Mouse (Mus musculus) NIH3T3 (cell line): ENCODE data around the gene Aldh3a1.
"Not testable (repeated sequence)": the region's sequence is repeated elsewhere in the genome, so short reads cannot be mapped to it uniquely, and the experiment has no call there.

Experiments used
- DNase-seq: peaks from one replicate; pipeline ENCODE4 v3.0.0-alpha.2; 2012; ENCODE audit warnings: low read depth

Gene Aldh3a1

DNA sequence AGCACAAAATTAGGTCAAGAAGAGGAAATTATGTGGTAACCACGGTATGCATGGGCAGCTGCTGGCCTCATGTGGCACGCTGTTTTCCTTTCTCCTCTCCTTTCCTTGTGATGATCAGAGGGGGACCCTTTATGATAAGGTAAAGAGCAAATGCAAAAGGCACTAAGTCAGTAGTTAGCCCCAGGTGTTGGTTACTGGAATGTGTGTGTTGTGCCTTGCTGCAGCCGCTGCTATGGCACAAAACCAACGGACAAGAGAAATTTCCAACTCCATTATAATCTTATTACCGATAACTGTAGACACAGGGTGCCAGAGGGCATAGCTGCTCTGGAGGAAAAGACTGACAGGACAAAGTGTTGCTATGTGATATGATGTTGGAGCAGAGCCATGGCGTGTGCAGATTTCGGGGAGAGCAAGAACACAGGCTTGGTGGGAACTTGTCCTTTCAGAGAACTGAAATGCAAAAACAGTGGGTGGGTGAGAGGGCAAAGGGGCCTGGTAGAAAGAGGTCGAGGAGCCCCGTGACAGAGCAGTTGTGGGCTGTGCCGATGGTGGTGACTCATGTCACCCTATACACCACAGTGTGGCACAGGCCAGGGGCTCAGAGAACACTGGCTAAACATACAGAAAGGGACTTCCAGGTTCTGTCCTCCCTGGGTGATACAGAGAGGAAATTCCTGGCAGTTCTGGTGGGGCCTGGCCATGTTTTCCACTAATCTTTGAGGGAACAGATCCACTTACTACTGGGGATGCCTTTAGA is at the start of gene Aldh3a1:
Gene Aldh3a1 (plus strand): TSS at position 51 of the 760 bp plus-strand sequence.
- no peak for DNase-seq

DNA sequence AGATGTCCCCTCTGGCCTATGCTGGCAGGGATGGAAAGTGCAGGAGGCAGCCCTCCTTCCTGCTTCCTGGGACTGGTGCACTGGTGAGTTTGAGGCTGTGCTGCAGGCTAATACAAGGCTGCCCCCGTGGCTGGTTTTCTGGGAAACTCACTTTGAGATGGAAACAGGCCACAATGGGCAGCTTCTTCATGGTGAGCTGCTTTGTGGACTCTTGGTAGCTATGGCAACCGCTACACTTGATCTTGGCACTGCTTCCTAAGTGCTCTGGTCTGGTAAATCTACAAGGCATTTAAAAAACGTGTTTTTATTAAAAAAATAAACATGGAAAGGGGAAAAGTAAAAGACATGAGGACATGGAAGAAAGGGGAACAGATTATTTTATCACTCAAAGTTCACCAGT is 49.2 kb upstream of the Aldh3a1 start:
- DNase-seq = no peak

DNA sequence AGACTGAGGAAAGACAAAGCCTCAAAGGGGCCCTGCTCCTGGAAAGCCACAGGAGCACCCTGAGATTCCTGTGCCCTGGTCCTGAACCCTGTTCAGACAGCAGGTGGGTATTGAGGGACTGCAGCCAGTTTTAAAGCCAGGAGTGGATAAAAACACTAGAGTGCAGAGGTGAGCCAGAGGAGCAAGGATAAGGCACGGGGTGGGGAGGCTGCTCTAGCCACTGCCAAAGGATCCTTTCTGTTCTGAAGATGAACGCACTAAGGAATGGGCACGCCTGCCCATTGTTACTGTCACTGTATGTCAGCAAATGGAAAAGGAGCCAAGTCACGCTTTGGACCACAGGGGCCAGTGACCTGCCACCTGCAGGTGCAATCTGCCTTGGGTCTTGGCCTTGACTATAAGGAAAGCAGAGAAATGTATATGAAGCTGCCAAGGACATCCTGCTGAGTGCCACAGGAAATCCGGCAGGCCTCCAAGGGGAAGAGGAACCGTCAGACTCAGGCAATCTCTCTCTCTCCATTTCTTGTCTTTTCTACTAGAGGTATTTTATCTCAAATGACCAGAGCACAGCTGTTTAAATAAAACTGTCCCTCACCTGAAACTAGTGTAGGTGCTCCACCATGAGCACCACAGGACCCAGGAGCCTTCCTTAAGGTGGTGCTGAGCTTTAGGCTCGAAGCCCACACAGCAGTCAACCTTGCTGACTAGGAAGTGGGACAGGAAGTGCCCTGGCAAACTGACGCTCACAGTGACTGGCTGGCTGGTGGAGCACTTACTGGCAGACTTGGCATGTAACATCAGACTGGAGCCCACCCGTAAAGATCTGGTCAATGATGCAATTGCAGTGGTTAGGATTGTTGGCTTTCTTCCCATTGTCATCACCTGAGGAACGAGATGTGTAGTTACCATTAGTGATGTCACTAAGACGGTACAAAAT is 47.3 kb upstream of the Aldh3a1 start:
- no peak for DNase-seq

DNA sequence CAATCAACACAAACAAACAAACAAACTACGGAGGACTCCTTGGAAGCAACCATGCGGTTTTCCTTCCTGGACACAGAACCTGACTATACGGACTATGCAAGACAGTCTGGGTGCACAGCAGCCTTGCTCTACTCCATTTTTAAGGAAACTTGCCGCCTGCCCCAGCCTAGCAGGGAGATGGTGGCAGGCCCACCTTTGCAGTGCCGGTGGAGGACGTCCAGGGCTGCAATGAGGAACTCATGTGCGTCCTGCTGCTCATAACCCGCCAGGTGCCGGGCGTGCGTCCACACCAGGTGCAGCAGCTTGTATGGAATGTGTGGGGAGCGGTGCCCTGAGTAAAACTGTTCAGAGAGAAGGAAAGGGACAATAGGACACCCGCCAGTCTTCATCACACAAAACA is 46.2 kb upstream of the Aldh3a1 start:
- no peak for DNase-seq

DNA sequence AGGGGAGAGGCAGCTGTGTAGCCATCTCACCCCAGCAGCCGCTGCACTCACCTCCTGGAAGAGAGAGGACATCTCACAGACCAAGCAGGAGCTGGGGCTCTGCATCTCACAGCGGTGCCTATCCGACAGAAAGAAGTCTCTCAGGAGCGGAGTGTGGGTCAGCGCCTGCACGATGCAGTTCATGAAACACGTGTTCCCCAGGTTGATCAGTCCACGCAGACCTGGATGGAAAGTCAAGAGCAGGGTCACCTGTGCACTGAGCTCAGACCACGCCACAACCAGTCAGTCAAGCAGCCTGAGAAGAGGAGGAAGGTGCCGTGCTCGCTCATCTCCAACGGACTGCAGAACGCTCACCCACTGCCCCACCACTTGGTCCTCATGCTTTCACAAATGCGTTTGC is 44.6 kb upstream of the Aldh3a1 start:
- DNase-seq = no peak

DNA sequence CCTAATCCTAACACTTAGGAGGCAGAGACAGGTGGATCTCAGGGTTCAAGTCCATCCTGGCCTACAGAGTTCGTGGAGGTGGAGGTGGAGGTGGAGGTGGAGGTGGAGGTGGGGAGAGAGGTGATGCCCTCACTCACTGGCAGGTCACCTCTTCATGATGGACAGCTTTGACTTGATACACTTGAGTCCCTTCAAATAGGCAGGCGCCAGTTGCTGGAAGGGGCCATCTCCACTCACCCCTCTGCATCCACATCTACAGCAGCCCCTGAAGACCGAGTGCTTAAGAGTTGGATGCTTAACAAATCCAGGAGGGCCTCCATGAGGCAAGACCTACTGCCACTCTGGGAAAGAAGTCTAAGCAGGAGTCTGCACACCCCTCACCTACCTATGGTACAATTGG is 44.0 kb upstream of the Aldh3a1 start:
- no peak for DNase-seq

DNA sequence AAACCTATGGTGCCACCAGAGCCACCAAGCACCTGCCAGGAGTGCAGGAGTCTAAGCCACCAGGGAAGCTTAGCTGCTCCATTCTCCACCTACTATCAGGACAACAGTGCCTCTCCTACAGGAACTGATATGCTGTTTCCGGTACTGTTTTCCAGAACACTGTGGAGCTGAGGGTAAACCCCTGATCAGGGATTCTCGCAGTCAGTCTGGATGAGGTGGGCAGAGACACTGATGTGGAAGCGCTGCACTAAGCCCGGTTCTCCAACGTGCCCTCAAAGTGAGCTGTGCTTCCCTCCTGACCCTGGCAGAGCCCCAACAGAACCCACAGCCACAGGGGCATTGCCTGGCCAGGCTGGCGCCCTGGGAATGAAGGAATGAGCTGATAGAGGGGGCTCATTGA is 43.0 kb upstream of the Aldh3a1 start:
- DNase-seq = no peak

DNA sequence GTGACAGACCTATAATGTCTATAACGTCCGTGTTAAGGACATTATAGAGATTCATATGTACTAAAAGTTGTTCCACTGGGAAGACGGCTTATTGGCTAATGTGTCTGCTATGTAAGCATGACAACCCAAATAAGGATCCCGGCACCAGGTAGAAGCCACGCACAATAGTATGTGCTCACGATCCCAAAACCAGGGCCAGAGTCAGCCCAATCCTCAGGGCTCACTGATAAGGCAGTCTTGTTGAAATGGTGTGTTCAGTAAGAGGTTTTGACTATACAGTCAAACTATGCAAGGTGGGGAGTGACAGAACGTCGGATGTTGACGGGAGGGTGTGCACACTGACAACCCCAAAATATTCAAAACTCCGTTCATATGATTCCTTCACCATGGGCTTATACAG is 42.5 kb upstream of the Aldh3a1 start:
- DNase-seq = no peak

DNA sequence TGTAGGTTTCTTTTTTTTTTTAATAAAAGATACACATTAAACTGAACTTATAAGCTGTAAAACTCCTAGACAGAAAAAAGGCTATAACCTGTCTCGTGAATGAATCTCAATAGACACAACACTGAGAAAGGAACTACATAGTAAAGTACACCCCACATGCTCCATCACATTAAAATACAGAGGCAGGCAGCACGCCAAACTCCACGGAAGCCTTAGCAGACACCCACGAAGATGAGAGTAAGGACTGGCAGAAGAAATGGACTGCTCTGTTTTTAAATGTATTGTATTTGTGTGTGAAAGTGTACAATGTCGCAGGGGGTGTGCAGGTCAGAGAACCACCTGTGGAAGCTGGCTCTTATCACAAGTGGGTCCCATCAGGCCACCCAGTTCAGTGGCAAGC is 37.2 kb upstream of the Aldh3a1 start:
- no peak for DNase-seq

DNA sequence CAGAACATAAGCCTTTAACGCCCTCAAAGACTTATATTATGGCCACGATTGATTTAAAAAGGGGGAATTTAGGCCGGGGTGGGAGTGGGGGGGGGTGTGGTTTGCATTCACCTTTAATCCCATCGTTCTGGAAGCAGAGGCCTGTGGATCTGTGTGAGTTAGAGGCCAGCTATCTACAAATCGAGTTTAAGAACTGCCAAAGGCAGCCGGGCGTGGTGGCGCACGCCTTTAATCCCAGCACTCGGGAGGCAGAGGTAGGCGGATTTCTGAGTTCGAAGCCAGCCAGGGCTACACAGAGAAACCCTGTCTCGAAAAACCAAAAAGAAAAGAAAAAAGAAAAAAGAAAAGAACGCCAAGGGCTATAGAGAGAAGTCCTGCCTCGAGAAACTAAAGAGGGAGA is 33.9 kb upstream of the Aldh3a1 start:
- DNase-seq = peak; percentile 15

DNA sequence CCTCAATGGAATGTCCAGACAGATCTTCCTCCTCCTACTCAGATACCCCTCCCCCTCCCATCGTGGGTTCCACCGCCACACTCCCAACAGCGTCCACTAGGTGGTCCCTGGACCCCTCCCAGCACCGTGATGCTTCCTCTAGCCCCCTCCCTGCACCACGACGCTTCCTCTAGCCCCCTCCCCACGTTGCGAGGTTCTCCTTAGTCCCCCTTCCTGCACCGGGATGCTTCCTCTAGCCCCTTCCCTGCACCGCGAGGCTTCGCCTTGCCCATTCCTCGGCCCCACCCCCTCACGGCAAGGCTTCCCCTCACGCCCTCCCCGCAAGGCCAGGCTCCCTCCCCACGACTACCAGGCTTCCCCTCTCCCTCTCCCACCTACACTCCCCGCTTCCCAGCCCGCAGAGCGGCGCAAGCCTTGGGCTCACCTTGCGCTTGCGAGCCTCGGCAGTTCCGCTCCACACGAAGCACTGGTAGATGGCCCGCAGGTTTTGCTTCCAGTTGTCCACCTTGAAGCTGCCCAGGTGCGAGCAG is 33.0 kb upstream of the Aldh3a1 start:
- peak; percentile 80 for DNase-seq

DNA sequence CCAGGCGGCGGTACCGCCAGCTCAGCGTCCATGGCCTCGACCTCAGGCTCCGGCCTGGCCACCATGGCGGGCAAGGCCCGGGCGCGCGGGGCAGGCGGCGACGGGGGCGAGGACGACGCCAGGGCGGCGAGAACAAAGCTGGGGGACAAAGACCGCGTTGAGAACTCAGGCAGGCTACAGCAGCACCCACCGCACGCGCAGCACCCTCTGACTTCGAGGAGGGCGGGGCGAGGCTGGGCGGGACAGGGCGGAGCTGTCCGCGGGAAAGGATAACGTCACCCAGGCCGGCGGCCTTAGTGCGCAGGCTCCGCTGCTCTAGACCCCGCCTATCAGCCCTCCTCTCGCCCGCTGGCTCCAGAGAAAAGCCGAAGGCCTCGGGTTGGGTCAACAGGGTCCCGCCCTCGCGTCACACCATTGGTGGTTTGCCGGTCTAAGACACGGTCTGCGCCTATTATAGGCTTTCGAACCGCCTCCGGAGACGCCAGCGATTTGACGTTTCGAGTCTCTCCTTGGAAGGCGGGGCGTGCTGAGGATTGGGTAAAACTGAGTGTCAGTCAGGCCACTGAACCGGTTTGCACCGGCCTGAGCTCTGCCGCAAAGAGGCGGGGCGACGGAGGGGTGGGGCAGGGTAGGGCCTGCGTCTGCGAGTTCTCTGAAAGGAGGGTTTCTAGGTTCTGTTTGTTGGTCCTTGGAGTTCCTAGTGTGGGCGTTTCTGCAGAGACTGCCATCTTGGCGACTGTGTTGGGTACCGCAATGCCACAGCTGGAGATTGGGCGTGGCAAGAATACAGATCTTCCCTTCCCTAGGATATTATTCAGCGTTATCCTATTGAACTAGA is 32.3 kb upstream of the Aldh3a1 start, which contains the start of gene Usp22:
Gene Usp22 (minus strand): TSS at position 235 of the 838 bp plus-strand sequence.
- DNase-seq = peak; percentile 100

DNA sequence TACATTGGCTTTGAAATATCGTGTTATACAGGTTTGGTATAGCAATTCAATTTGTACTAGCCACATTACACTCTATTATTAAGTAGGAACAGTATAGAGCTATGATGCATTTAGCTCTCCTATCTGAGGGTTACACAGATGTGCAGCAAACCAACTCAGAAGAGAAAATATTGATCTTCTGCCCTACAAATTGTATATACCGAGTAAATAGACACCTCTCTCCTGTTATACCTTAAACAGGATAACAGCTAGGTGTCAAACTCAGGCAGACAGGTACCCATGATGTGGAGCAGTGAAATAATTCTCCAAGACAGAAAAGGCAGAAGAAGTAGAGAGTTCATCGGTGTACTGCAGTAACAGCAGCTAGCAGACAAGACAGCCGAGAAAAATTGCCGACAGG is 31.6 kb upstream of the Aldh3a1 start:
- no peak for DNase-seq

DNA sequence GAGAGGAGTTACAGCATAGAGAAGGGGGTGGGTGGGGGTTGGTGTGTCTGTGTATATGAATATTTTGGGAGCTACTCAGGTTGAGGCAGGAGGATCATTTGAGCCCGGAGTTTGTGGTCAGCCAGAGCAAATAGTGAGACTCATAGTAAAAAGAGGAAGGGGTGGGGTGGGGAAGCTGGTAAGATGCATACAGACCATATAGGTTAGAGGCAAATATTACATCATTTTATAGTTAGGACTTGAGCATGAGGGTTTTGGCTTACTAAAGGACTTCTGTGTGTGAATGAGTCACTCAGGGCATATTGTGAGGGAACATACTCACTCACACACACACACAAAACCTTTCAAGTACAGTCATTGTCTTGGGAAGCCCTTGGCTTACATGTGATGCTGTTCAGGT is 31.0 kb upstream of the Aldh3a1 start:
- peak; percentile 9 for DNase-seq

DNA sequence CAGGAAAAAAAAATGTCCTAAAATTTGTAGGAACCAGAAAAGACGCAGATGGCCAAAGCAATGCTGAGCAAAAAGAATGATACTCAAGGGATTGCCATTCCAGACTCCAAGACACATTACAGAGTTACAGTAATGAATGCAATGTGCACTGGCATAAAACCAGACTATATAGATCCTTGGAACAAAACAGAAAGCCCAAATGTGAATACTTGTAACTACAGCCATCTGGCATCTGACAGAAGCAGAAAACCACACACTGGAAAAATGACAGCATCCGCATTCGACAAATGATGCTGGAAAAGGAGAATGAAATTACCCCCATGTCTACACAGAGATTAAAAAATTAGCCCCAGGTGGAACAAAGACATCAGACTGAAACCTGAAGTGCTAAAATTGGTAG is 27.0 kb upstream of the Aldh3a1 start:
- peak; percentile 55 for DNase-seq

DNA sequence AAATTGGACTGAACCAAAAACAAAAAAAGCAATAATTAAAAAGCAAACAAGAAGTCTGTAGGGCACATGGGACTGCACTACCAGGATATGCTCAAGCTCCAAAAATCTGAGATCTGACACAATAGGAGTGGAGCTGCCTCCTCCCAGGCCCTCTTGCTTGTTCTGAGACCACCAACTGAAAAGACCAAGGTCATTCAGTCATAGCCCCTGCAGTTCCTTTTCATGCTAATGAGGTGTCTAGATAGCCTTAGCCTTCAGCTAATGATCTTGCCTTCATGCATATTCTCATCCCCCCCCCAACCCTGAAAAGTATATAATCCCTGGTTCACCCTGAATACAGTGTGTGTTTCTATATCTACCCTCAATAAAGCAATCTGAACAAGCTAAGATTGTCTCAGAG is 25.7 kb upstream of the Aldh3a1 start:
- no peak for DNase-seq

DNA sequence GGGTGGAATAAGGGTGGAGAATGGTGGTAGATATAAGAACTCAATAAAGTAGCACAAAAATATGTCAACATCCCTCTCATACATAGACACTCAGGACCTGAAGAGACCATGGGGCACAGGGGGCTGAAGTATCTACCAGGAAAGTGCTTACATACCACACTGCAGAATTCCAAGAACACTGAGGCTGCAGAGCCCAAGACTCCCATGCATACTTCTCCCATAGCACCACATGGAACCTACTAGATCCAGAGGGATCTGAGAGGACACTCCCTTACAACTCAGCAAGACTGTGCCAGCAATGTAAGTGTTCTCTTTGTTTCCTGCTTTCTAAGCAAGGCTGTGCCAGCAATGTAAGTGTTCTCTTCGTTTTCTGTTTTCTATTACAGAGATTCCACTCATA is 23.5 kb upstream of the Aldh3a1 start:
- DNase-seq = no peak

DNA sequence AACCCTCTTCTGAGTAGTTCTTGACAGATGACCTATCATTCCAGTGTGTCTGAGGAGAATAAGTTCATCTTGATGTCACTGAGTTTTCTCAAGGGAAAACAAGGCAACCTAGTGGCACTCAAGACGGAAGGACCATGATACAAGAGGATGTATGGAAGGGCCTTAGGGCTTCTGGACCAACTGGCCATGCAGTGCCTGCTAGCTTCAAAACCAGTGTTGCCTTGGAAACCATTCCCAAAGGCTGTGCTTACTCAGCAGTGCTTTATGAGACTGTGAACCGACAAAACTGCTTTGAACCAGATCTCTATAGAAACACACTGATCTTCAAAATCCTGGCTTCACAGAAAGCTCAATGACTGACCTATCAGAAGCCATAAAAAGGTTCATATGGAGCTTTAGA is 16.6 kb upstream of the Aldh3a1 start:
- DNase-seq = no peak

DNA sequence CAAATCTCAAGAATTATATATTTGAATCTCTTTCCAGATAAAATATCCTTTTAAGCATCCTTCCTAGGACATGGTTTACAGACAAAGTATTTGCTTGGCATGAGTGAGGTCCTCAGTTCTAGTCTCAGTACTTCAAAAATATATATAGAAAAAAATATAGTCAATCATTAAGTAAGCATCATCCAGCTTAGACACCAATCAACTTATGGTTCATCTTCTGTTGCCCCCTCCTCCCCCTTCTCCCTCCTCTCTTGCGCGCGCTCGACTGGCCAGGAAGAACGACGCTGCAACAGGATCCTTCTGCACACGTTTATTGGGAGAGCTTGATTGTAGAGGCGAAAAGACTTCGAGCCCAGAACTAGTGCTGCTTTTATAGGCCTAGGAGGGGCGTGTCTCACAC is 15.2 kb upstream of the Aldh3a1 start:
- not testable (repeated sequence) for DNase-seq

DNA sequence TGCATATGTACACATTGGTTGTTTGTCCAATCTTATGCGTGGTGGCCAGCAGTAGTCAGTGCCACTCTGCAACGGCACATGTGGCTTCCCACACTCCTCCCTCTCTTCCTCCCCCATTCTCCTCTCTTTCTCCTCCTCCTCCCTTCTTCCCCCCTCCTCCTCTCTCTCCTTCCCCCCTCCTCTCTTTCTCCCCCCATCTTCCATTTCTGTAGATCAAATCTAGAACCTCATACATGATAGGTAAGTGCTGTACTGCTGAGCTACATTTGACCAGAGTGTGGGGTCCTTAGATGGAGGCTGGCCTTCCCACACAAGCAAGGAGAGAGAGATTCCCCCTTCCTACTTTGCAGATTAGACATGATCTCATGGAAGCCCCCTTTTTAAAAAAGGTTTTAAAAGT is 14.6 kb upstream of the Aldh3a1 start:
- no peak for DNase-seq

DNA sequence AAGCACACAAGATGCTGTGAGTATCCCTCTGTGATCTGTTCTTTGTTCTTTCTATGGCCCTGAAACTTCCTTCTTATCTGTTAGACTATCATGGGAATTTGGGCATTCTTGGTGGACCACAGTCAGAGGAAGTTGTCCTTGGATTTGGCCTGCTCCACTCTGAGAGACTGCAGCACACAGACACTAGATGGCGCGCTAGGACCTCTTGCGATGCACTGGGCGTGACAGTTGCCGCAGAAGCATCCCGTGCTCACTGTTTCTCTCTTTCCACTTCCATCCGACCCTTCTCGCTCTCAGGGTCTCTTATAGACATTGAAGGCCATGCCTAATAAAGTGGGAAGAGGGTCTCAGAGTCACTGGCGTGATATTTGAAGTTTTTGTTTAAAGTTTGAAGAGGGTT is 13.9 kb upstream of the Aldh3a1 start:
- peak; percentile 89 for DNase-seq
